Mouse (Mus musculus) olfactory bulb, adult 2 months (tissue): ENCODE data around the gene Slc28a3.

Experiments used
- CTCF ChIP-seq: fragments of 200-500 bp; IDR thresholded peaks from 2 replicates; pipeline ENCODE4 v1.5.1; 2012; ENCODE audit warnings: low read depth, mild to moderate bottlenecking, low read length, moderate library complexity; ENCODE audit not compliant: insufficient read depth
- POLR2A ChIP-seq: fragments of 200-500 bp; IDR thresholded peaks from 2 replicates; pipeline ENCODE4 v1.6.1; 2012; ENCODE audit warnings: mild to moderate bottlenecking, low read depth, low read length, moderate library complexity; ENCODE audit not compliant: insufficient read depth

DNA sequence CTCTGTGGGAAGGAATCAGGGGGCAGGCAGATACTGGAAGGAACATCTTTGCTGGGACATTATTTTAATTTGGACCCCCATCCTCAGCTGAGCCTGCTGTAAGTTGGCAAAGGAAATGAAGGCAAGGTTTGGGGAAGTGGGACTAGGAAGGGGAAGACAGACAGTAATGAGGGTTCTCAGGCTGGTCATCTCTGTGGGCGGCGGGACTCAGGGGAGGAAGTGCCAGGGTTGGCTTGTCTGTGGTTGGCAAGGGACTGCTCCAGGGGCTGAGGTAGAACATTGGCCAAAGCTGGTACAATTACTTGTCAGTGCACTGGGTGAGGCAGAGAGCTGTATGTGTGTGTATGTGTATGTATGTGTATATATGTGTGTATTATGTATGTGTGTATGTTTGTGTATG is 107.1 kb downstream of the Slc28a3 start:
- no peak for TF ChIP-seq CTCF
- TF ChIP-seq POLR2A = no peak
